Mouse (Mus musculus) liver, adult (tissue): ENCODE data around the gene 4931409K22Rik.

Source experiments
- GATA4 ChIP-seq: IDR thresholded peaks from 2 replicates; pipeline ENCODE4 v1.6.1; 2014; ENCODE audit warnings: mild to moderate bottlenecking, low read length; ENCODE audit not compliant: insufficient replicate concordance

Gene 4931409K22Rik

DNA sequence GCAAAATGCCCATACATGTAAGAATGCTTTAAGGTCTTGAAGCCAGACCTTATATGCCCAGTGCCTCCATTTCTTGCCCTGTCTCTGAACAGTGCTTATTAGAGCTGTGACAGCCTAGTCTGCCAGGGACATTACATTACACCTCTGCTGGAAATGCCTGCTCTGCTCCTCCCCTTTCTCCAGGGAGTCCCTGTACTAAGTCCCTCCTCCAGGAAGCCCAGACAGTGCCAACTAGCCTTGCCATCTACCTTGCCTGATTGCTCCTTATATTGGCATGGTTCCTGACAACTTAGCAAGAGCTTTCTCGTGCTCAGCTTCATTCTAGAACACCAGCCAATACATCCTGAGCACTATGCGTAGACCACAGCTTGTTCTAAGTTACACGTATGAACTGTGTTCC is 20.9 kb downstream of the 4931409K22Rik start:
- no peak for TF ChIP-seq GATA4

DNA sequence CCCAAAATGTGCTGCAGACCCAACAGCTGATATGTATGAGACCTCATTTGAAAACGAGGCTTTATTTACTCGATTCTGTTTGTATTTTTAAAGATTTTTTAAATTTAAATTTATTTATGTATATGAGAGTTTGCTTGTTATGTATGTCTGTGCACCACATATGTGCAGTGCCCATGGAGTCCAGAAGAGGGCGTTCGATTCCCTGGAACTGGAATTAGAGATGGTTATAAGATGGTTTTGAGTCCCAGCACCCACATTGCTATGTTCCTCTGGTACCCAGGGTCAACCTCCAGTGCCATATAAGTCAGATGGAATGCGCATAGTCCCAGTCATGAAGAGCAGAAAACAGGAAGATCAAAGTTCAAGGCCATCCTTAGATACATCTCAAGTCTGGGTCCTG is 22.3 kb downstream of the 4931409K22Rik start:
- no peak for TF ChIP-seq GATA4

DNA sequence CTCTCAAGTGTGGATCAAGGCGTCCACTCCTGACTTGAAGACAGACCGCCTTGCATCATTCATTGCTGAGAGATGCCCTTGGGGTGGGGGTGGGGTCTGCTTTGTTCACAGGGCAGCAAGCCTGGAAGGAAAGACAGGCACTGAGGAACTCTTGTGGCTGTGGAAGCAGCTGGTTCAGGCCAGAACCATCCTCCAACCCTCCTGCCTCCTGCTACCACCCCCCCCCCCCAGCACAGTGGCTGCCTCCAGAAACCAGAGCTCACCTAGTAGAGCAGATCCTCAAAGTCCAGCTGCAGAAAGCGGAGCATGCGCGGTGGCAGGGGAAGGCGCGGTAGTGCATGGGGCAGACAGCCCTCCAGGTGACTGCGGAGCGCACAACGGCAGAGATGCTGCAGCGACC is 23.2 kb downstream of the 4931409K22Rik start:
- TF ChIP-seq GATA4 = no peak

GRCm38 (mm10) chr5:24530042-24530689 is 26.4 kb downstream of the 4931409K22Rik start:
- no peak for TF ChIP-seq GATA4

GRCm38 (mm10) chr5:24527780-24528179 is 28.8 kb downstream of the 4931409K22Rik start:
- TF ChIP-seq GATA4 = no peak

- TF ChIP-seq GATA4 = no peak
Measured at GRCm38 (mm10) chr5:24526889-24527230, 29.7 kb downstream of the 4931409K22Rik start, which contains the start of gene Gbx1. Gbx1 (minus strand) TSS chr5:24527202.

DNA sequence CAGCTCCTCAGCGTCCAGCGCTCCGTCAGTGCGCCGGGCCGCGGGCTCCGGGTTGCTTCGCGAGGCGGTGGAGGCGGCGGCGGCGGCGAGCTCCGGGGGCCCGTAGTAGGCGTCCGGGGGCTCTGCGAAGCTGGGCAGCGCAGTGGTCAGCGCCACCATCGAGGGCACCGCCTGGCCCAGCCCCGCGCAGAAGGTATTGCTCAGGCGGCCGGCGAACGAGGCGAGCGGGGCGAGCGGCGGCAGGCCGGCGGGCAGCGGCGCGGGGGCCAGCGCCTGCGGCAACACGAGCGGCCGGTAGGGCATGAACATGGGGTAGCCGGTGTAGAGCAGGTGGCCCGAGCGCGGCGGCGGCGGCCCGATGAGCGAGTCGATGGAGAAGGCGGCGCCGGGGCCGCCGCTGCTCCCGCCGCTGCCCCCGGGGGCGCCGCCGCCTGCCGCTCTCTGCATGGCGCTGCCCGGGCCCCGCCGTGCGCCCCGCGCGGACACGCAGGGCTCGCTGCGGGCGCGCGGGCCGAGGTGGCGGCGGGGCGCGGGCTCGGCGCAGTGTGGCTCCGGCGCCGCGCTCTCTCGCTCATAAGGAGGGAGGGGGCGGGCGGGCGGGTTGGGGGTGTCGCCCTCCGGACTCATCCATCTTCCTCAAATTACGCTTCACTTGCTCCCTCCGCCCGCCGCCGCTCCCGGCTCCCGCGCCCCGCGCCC is 30.3 kb downstream of the 4931409K22Rik start:
- no peak for TF ChIP-seq GATA4

- TF ChIP-seq GATA4 = no peak
Measured at GRCm38 (mm10) chr5:24525360-24526189, 31.0 kb downstream of the 4931409K22Rik start.

- TF ChIP-seq GATA4 = no peak
Measured at GRCm38 (mm10) chr5:24524522-24524921, 32.1 kb downstream of the 4931409K22Rik start.

DNA sequence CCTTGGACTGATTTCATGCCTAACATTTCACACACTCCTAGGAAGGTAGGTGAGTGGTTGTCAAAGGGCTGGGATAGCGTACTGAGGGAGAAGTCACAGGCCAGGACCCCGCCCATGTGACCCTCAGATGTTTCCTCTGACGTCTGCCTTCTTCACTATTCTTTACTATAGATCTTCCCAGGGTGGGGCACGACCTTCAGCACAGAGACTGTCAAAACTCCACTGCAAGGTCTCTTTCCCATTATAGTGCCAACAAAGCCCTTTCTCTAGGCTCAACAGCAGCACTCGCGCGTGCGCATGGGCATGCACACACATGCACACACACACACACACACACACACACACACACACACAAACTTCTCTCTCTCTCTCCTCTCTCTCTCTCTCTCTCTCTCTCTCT is 32.8 kb downstream of the 4931409K22Rik start:
- TF ChIP-seq GATA4 = no peak

DNA sequence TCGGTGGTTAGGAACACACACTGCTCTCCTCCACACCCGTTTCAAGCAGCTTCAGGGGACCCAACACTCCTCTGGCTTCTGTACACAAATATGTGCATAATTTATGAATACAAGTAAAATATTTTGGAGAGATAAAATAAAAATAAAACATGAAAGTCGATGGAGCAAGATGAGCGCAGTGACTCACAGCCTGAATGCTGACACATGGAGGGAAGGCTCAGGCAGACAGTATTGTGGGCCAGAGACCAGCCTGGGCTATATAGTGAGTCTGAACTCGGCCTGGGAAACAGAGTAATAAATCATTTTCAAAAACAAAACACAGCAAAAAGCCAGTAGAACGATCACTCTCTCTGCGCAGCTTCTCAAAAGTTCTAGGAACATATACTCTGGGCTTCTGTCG is 35.2 kb downstream of the 4931409K22Rik start:
- no peak for TF ChIP-seq GATA4

DNA sequence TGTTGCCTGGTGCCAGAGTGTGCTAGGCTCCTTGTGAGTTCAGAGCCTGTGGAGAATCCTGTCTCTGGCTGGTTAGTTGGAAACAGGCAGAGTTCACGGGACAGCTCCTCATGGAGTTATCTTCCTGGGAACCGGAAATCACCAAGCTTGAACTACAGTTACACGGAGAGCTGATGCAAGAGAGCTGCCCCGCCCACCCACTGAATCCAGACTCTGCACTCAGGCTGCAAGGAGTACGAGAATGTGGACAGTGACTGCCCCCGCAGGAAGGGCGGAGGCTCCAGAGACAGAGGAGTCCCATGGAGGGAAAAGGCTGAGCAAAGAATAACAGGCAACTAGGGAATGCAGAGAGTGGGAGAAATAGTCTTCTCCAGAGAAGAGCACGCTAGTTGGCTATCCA is 44.3 kb downstream of the 4931409K22Rik start:
- TF ChIP-seq GATA4 = no peak

DNA sequence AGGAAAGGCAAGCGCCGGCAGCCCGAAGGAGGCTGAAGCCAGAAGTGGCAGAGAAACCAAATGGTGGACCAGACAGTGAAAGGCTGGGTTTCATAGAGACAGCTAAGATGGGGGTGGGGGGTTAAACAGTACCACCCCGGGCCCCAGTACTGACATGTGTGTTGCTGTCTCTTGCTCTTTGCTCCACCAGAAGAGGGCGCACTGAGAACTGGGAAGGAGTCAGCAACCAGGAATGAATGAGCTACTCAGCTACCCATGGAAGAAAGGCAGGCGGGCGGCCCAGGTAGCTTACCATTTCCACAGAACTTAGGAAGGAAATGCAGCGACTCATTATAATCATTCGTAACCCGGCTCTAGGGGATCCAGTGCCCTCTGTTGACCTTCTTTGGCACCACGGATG is 46.0 kb downstream of the 4931409K22Rik start:
- TF ChIP-seq GATA4 = no peak

DNA sequence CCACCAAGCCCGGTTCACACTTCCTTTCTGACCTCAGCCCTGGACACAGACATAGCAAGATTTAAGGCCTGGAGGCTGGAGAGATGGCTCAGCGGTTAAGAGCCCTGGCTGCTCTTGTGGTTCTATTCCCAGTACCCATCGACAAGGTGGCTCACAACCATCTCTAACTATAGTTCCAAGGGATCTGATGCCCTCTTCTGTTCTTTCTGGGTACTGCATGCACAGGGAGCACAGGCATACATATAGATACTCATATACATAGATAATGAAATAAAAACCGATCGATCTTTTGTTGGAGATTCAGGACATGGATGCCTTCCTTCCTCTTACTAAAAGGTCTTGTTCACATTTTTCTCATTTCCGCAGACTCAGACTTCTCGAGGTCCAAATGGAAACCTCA is 48.2 kb downstream of the 4931409K22Rik start:
- no peak for TF ChIP-seq GATA4

DNA sequence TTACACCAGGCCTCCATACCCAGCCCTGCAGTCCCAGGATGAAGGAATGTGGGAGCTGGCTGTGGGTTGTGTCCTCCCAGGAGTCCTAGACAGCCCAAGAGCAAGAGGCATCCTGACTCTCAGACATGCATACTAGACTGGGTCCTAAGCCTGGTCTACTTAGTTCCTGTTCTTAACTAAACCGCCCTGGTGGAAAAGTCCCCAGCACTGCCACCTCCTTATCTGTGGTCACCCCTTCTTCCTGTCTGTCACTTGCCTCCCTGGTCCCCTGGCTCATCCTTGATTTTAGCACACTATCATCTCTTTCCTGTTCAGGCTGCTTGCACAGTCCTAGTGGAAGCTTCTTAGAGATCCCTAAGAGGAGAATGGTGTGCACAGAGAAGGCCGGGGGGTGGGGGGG is 51.1 kb downstream of the 4931409K22Rik start:
- no peak for TF ChIP-seq GATA4

GRCm38 (mm10) chr5:24502786-24503185 is 53.8 kb downstream of the 4931409K22Rik start:
- no peak for TF ChIP-seq GATA4
